ENCODE assay signal across 8 mouse cellular contexts in the genomic region with DNA sequence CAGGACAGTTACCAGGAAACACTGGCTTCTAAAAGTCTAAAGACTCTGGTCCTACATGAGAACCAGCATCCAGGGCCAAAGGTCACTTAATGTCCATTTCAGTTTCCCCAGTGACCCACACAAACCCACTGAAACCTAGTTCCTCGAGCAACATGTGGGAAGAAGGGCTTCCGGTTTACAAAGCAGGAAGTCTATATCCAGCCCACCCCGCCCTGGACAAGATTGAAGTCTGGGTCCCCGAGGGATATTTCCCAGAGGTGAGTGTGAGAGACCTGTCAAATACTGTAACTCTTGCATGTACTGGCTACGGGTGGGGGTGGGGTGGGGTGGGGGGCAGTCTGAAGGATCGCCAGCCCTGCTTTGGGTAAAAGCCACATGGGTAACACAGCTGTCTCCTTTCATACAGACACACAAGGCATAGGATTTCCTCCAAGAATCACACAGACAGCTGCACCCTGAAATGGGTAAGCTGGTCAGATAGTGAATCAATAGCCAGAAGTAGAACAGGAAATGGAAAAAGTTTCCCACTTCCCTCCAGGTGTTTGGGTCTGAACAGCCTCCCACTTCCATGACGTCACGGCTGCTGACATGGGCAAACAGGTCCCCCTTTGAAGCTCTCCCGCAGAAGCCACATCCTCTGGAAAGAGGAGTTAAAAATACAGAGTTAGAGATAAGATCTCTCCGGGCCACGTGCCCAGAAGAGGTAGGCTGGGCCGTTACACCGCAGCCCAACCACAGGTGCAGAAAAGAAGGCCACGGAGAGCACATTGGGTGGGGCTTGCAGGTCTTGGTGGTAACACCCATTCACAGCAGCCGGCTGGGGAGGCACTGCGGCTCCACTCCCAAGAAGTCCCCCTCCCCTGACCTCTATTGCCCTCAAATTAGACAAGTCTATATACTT. TPM values are rescaled to one million over a fixed set of nuclear protein-coding genes. Genes with fewer than 3 reads are reported as not detected.
DNase-seq lines count a peak whose midpoint lies in the region; ATAC-seq and TF ChIP-seq lines count a peak whose summit lies in the region.

No protein-coding gene starts in this region.

- ATAC-seq in forebrain, embryonic 15.5 days (replicated peaks): 0 out of 2 replicates have a peak, but pooled peaks have one; percentile 5
- no peak for ATAC-seq in forebrain, postnatal 0 days
- no peak for ATAC-seq in embryonic facial prominence, embryonic 11.5 days (replicated peaks; ENCODE audit: insufficient number of reproducible peaks, low FRiP score, low TSS enrichment, low read depth)
- ATAC-seq in hindbrain, embryonic 14.5 days (ENCODE audit: low FRiP score): no peak
- peak; percentile 78 for ATAC-seq in liver, embryonic 11.5 days (replicated peaks; ENCODE audit: low FRiP score)

- H3K4me3 ChIP-seq in forebrain, embryonic 15.5 days: no peak overlapping the region
- no peak overlapping the region for H3K4me3 ChIP-seq in forebrain, postnatal 0 days (ENCODE audit: low read depth, low read length)
- no peak overlapping the region for H3K4me3 ChIP-seq in embryonic facial prominence, embryonic 11.5 days (ENCODE audit: low read depth, low read length)
- H3K4me3 ChIP-seq in hindbrain, embryonic 14.5 days (replicated peaks; ENCODE audit: low read length): no peak overlapping the region
- H3K4me3 ChIP-seq in liver, embryonic 11.5 days (ENCODE audit: low read depth, low read length): peak overlapping the region; percentile 38

- 60% methylated on average over 16 of the region's 16 CpGs for WGBS in forebrain, embryonic 15.5 days
- 56% methylated on average over 16 of the region's 16 CpGs for WGBS in forebrain, postnatal 0 days
- 46% methylated on average over 16 of the region's 16 CpGs for WGBS in embryonic facial prominence, embryonic 11.5 days
- 57% methylated on average over 16 of the region's 16 CpGs for WGBS in hindbrain, embryonic 14.5 days
- 17% methylated on average over 16 of the region's 16 CpGs for WGBS in liver, embryonic 11.5 days

- H3K36me3 ChIP-seq in forebrain, embryonic 15.5 days: no peaks in the 10 kb centered on the region
- H3K36me3 ChIP-seq in forebrain, postnatal 0 days (ENCODE audit: insufficient read depth): no peaks in the 10 kb centered on the region
- H3K36me3 ChIP-seq in embryonic facial prominence, embryonic 11.5 days (replicated peaks; ENCODE audit: control insufficient read depth, insufficient read depth, low read depth, low read length): no peaks in the 10 kb centered on the region
- H3K36me3 ChIP-seq in hindbrain, embryonic 14.5 days (replicated peaks; ENCODE audit: control insufficient read depth, insufficient read depth): no peaks in the 10 kb centered on the region
- H3K36me3 ChIP-seq in liver, embryonic 11.5 days (ENCODE audit: control insufficient read depth, insufficient read depth, low read length): no peaks in the 10 kb centered on the region

- H3K4me1 ChIP-seq in forebrain, embryonic 15.5 days: peaks cover 14% of the 10 kb centered on the region
- H3K4me1 ChIP-seq in forebrain, postnatal 0 days (ENCODE audit: insufficient read depth): peaks cover 13% of the 10 kb centered on the region
- H3K4me1 ChIP-seq in embryonic facial prominence, embryonic 11.5 days (ENCODE audit: control insufficient read depth, insufficient read depth, low read length): no peaks in the 10 kb centered on the region
- peaks cover 19% of the 10 kb centered on the region for H3K4me1 ChIP-seq in hindbrain, embryonic 14.5 days (replicated peaks; ENCODE audit: control insufficient read depth, insufficient read depth, low read length)
- peaks cover 36% of the 10 kb centered on the region for H3K4me1 ChIP-seq in liver, embryonic 11.5 days (replicated peaks; ENCODE audit: control insufficient read depth, insufficient read depth, low read length)

- H3K4me2 ChIP-seq in forebrain, embryonic 15.5 days (replicated peaks): no peak overlapping the region
- H3K4me2 ChIP-seq in forebrain, postnatal 0 days (ENCODE audit: low read depth): no peak overlapping the region
- peak overlapping the region; percentile 21; the same call in 1 of the 2 replicates for H3K4me2 ChIP-seq in embryonic facial prominence, embryonic 11.5 days (ENCODE audit: low read depth, low read length)
- H3K4me2 ChIP-seq in hindbrain, embryonic 14.5 days (replicated peaks): 0 out of 2 replicates have a peak overlapping the region, but pooled peaks have one; percentile 54
- H3K4me2 ChIP-seq in liver, embryonic 11.5 days: peak overlapping the region; percentile 84

- no peak overlapping the region for H3K27ac ChIP-seq in forebrain, embryonic 15.5 days (replicated peaks)
- no peak overlapping the region for H3K27ac ChIP-seq in forebrain, postnatal 0 days (ENCODE audit: low read depth, low read length)
- H3K27ac ChIP-seq in embryonic facial prominence, embryonic 11.5 days (replicated peaks; ENCODE audit: low read depth, low read length): no peak overlapping the region
- no peak overlapping the region for H3K27ac ChIP-seq in hindbrain, embryonic 14.5 days
- H3K27ac ChIP-seq in liver, embryonic 11.5 days (ENCODE audit: low read depth, low read length): no peak overlapping the region; the same call in 1 of the 2 replicates

- no peak overlapping the region for H3K9ac ChIP-seq in forebrain, embryonic 15.5 days (replicated peaks)
- no peak overlapping the region for H3K9ac ChIP-seq in forebrain, postnatal 0 days
- H3K9ac ChIP-seq in embryonic facial prominence, embryonic 11.5 days (replicated peaks; ENCODE audit: low read length): no peak overlapping the region
- no peak overlapping the region for H3K9ac ChIP-seq in hindbrain, embryonic 14.5 days
- H3K9ac ChIP-seq in liver, embryonic 11.5 days (ENCODE audit: low read depth, low read length): peak overlapping the region; percentile 57

- TF ChIP-seq CTCF in forebrain, postnatal 0 days (IDR thresholded peaks at IDR 0.05; ENCODE audit: low read depth): no peak

- no peaks in the 10 kb centered on the region for H3K9me3 ChIP-seq in forebrain, embryonic 15.5 days
- H3K9me3 ChIP-seq in forebrain, postnatal 0 days (ENCODE audit: low read length): no peaks in the 10 kb centered on the region
- no peaks in the 10 kb centered on the region for H3K9me3 ChIP-seq in embryonic facial prominence, embryonic 11.5 days (replicated peaks; ENCODE audit: control insufficient read depth, low read length)
- no peaks in the 10 kb centered on the region for H3K9me3 ChIP-seq in hindbrain, embryonic 14.5 days (ENCODE audit: control insufficient read depth, low read length)
- H3K9me3 ChIP-seq in liver, embryonic 11.5 days (ENCODE audit: control insufficient read depth, low read length): no peaks in the 10 kb centered on the region

- DNase-seq in forebrain, postnatal 0 days: no peak
- no peak for DNase-seq in embryonic facial prominence, embryonic 11.5 days (ENCODE audit: low spot score)
- no peak for DNase-seq in hindbrain, embryonic 14.5 days (ENCODE audit: low spot score)
- peak; percentile 57 for DNase-seq in liver, embryonic 11.5 days (ENCODE audit: low spot score)
- DNase-seq in ovary, postnatal 14 days (ENCODE audit: low spot score): peak; percentile 40
- peak; percentile 71 to 72 for DNase-seq in urinary bladder, postnatal 36 days (ENCODE audit: low spot score in 2 of 2)
- no peak for DNase-seq in layer of hippocampus, postnatal 10 days (ENCODE audit: low spot score in 2 of 2)

- no peaks in the 10 kb centered on the region for H3K27me3 ChIP-seq in forebrain, embryonic 15.5 days
- H3K27me3 ChIP-seq in forebrain, postnatal 0 days (ENCODE audit: insufficient read depth, low read length): no peaks in the 10 kb centered on the region
- no peaks in the 10 kb centered on the region for H3K27me3 ChIP-seq in embryonic facial prominence, embryonic 11.5 days (ENCODE audit: control insufficient read depth, insufficient read depth, low read length)
- no peaks in the 10 kb centered on the region for H3K27me3 ChIP-seq in hindbrain, embryonic 14.5 days (ENCODE audit: control insufficient read depth, insufficient read depth, low read length)
- no peaks in the 10 kb centered on the region for H3K27me3 ChIP-seq in liver, embryonic 11.5 days (replicated peaks; ENCODE audit: control insufficient read depth, insufficient read depth, low read length)

RNA-seq across cellular contexts. Expression of a gene that starts 26.7 kb away (rescaled TPM):
- polyA plus RNA-seq in forebrain, embryonic 15.5 days (2015; fragmentation: Nextera tagmentation; extraction: Ambion mirVana): 286 and 291 TPM in 2 replicates
- 115 and 230 TPM in 2 replicates for total RNA-seq in forebrain, postnatal 0 days (2014; rRNA removed)
- 375 and 416 TPM in 2 replicates for polyA plus RNA-seq in forebrain, postnatal 0 days (2015; fragmentation: Nextera tagmentation; extraction: Ambion mirVana)
- polyA plus RNA-seq in embryonic facial prominence, embryonic 11.5 days (2014; fragmentation: Nextera tagmentation; extraction: Ambion mirVana): 256 and 271 TPM in 2 replicates
- 365 and 386 TPM in 2 replicates for polyA plus RNA-seq in hindbrain, embryonic 14.5 days (2014; fragmentation: Nextera tagmentation; extraction: Ambion mirVana)
- 309 and 312 TPM in 2 replicates for polyA plus RNA-seq in liver, embryonic 11.5 days (2014; fragmentation: Nextera tagmentation; extraction: Ambion mirVana)
- total RNA-seq in layer of hippocampus, postnatal 10 days (2021): 100 to 1,000 TPM; 127 TPM

RNA-seq across cellular contexts. Expression of a gene that starts 26.8 kb away (rescaled TPM):
- 47.7 and 53.9 TPM in 2 replicates for polyA plus RNA-seq in forebrain, embryonic 15.5 days (2015; fragmentation: Nextera tagmentation; extraction: Ambion mirVana)
- total RNA-seq in forebrain, postnatal 0 days (2014; rRNA removed): 61.0 and 75.1 TPM in 2 replicates
- polyA plus RNA-seq in forebrain, postnatal 0 days (2015; fragmentation: Nextera tagmentation; extraction: Ambion mirVana): 61.9 and 69.7 TPM in 2 replicates
- polyA plus RNA-seq in embryonic facial prominence, embryonic 11.5 days (2014; fragmentation: Nextera tagmentation; extraction: Ambion mirVana): 44.3 and 47.4 TPM in 2 replicates
- polyA plus RNA-seq in hindbrain, embryonic 14.5 days (2014; fragmentation: Nextera tagmentation; extraction: Ambion mirVana): 64.5 and 65.4 TPM in 2 replicates
- polyA plus RNA-seq in liver, embryonic 11.5 days (2014; fragmentation: Nextera tagmentation; extraction: Ambion mirVana): 27.6 and 28.2 TPM in 2 replicates
- 10 to 100 TPM; 45.1 to 49.8 TPM for total RNA-seq in layer of hippocampus, postnatal 10 days (2021)

RNA-seq across cellular contexts. Expression of a gene that starts 57.6 kb away (rescaled TPM):
- polyA plus RNA-seq in forebrain, embryonic 15.5 days (2015; fragmentation: Nextera tagmentation; extraction: Ambion mirVana): not detected in 2 replicates
- not detected in 2 replicates for total RNA-seq in forebrain, postnatal 0 days (2014; rRNA removed)
- 0.18 TPM in 1 of 2 replicates, not detected in the other for polyA plus RNA-seq in forebrain, postnatal 0 days (2015; fragmentation: Nextera tagmentation; extraction: Ambion mirVana)
- not detected in 2 replicates for polyA plus RNA-seq in embryonic facial prominence, embryonic 11.5 days (2014; fragmentation: Nextera tagmentation; extraction: Ambion mirVana)
- not detected in 2 replicates for polyA plus RNA-seq in hindbrain, embryonic 14.5 days (2014; fragmentation: Nextera tagmentation; extraction: Ambion mirVana)
- not detected in 2 replicates for polyA plus RNA-seq in liver, embryonic 11.5 days (2014; fragmentation: Nextera tagmentation; extraction: Ambion mirVana)
- total RNA-seq in layer of hippocampus, postnatal 10 days (2021): not detected

Comparison
In these comparisons a context has a peak if more than half of its experiments do, and no peak if none do; other contexts are left out.
1. ATAC-seq: peak in forebrain, embryonic 15.5 days (single experiment) and liver, embryonic 11.5 days (single experiment); none in forebrain, postnatal 0 days (single experiment), embryonic facial prominence, embryonic 11.5 days (single experiment) and hindbrain, embryonic 14.5 days (single experiment).
2. H3K4me2 ChIP-seq: peak in embryonic facial prominence, embryonic 11.5 days (single experiment), hindbrain, embryonic 14.5 days (single experiment) and liver, embryonic 11.5 days (single experiment); none in forebrain, embryonic 15.5 days (single experiment) and forebrain, postnatal 0 days (single experiment).
3. DNase-seq: peak in liver, embryonic 11.5 days (single experiment), ovary, postnatal 14 days (single experiment) and urinary bladder, postnatal 36 days (2 of 2); none in forebrain, postnatal 0 days (single experiment), embryonic facial prominence, embryonic 11.5 days (single experiment), hindbrain, embryonic 14.5 days (single experiment) and layer of hippocampus, postnatal 10 days (0 of 2).